Mouse (Mus musculus): ENCODE data around the gene Uevld.

DNA sequence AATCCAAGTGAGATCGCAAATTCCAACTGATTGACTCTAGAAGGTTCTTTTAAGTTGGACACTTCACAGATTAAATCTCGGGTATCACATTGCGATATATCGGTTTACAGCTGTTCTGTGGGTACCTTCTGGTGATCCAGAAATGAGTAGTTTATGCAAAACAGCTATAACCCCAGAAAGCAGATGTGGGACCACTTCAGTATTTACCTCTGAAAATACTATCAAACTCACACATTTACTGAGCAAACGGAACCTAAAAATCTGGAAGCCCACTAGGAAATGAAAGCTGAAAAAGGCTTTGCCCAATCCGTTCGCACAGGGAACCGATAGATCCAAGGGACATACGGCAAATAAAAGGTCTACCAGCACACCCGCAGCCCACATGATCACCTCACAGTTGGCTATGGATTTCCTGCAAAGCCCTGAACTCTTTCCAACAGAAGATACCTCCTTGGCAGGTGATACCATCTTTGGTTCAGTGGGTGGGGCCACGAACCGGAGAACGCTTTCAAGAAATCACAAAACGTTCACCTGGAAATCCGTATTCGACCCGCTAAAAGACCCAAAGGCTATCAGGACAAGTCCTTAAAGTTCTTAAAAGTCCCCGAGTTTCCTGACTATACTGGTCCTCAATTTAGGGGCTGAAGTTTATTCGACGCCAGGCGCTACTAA lies 48.9 kb upstream of the Uevld start:
- no peak for TF ChIP-seq POLR2A (IDR thresholded peaks at IDR 0.05; ENCODE audit: low read depth, low read length)
- TF ChIP-seq CTCF (IDR thresholded peaks at IDR 0.05; ENCODE audit: extremely low read depth, insufficient read depth, insufficient read length, insufficient replicate concordance), result no peak
